Mouse (Mus musculus) stomach, embryonic 16.5 days (tissue): Measurements from ENCODE around the gene Kif21a. TPM values are rescaled to one million over a fixed set of nuclear protein-coding genes. Genes with fewer than 3 reads are reported as not detected.
A peak's percentile ranks its signal among the peaks of the same experiment; 100 is the strongest.

Experiments
- ATAC-seq: fragments of 200-750 bp; cut with Nextera tagmentation; 2 replicates; pipeline ENCODE4 v1.8.0; 2017; ENCODE audit warnings: moderate number of reproducible peaks, moderate TSS enrichment; ENCODE audit not compliant: insufficient read depth, low FRiP score
- H3K27ac ChIP-seq: fragments of 300-500 bp; sonication (generic); 2 replicates; pipeline ENCODE4 v1.5.1; 2014; ENCODE audit warnings: low read length
- H3K27me3 ChIP-seq: fragments of 300-500 bp; sonication (generic); 2 replicates; pipeline ENCODE4 v1.6.1; 2014; ENCODE audit warnings: low read length, control low read depth, mixed read lengths; ENCODE audit not compliant: control insufficient read depth, insufficient read depth
- H3K36me3 ChIP-seq: fragments of 300-500 bp; sonication (generic); 2 replicates; pipeline ENCODE4 v1.6.1; 2014; ENCODE audit warnings: low read length; ENCODE audit not compliant: control insufficient read depth, insufficient read depth
- H3K4me1 ChIP-seq: fragments of 300-500 bp; sonication (generic); 2 replicates; pipeline ENCODE4 v1.6.1; 2014; ENCODE audit warnings: low read length, control low read depth, mixed read lengths; ENCODE audit not compliant: control insufficient read depth, insufficient read depth
- H3K4me2 ChIP-seq: fragments of 300-500 bp; sonication (generic); 2 replicates; pipeline ENCODE4 v1.6.1; 2014; ENCODE audit warnings: low read depth, low read length, mixed read lengths
- H3K4me3 ChIP-seq: fragments of 300-500 bp; sonication (generic); replicated peaks from 2 replicates; pipeline ENCODE4 v1.5.1; 2014; ENCODE audit warnings: mild to moderate bottlenecking, low read length
- H3K9ac ChIP-seq: fragments of 300-500 bp; sonication (generic); 2 replicates; pipeline ENCODE4 v1.6.1; 2014; ENCODE audit warnings: low read length
- H3K9me3 ChIP-seq: fragments of 300-500 bp; sonication (generic); replicated peaks from 2 replicates; pipeline ENCODE4 v1.6.1; 2016; ENCODE audit warnings: low read length, control low read depth; ENCODE audit not compliant: control insufficient read depth
- WGBS: fragments of 180-500 bp; shearing (Covaris S2); extraction: QIAGEN DNeasy Blood & Tissue Kit; methylation state at CpG from one replicate; pipeline ENCODE4 v1.1.7; 2014; 5-methylcytosine and 5-hydroxymethylcytosine counted together
- polyA plus RNA-seq: library from polyadenylated mRNA; unstranded; fragments of >200 nt; fragmentation: Nextera tagmentation; extraction: Ambion mirVana; gene quantifications from 2 replicates; pipeline ENCODE4 v1.2.1, GENCODE M21; 2015

Gene Kif21a
- polyA plus RNA-seq, 1 experiment from 2014 or later = 20.8 TPM

GRCm38 (mm10) chr15:91028962-91029361, 20.8 kb downstream of the Kif21a start:
- WGBS = 49% methylated on average over 10 of the region's 10 CpGs
- ATAC-seq = no peak

GRCm38 (mm10) chr15:91028494-91028893, 21.3 kb downstream of the Kif21a start:
- H3K4me2 ChIP-seq = peak overlapping the region; percentile 3; the same call in 1 of the 2 replicates
- ATAC-seq = no peak
- H3K27me3 ChIP-seq = no peaks in the 10 kb centered on the region
- WGBS = 36% methylated on average over 10 of the region's 10 CpGs
- peak overlapping the region; percentile 74; the same call in 1 of the 2 replicates for H3K27ac ChIP-seq
- no peaks in the 10 kb centered on the region for H3K36me3 ChIP-seq
- H3K4me1 ChIP-seq = no peaks in the 10 kb centered on the region
- no peak overlapping the region for H3K4me3 ChIP-seq
- no peaks in the 10 kb centered on the region for H3K9me3 ChIP-seq
- H3K9ac ChIP-seq = no peak overlapping the region; the same call in 1 of the 2 replicates

More at GRCm38 (mm10) chr15:91028962-91029361, 20.8 kb downstream of the Kif21a start:
- peak overlapping the region; percentile 3; the same call in 1 of the 2 replicates for H3K4me2 ChIP-seq
- no peaks in the 10 kb centered on the region for H3K4me1 ChIP-seq
- no peaks in the 10 kb centered on the region for H3K9me3 ChIP-seq
- no peaks in the 10 kb centered on the region for H3K36me3 ChIP-seq
- H3K9ac ChIP-seq = no peak overlapping the region
- peak overlapping the region; percentile 74 for H3K27ac ChIP-seq
- H3K4me3 ChIP-seq = no peak overlapping the region
- no peaks in the 10 kb centered on the region for H3K27me3 ChIP-seq

DNA sequence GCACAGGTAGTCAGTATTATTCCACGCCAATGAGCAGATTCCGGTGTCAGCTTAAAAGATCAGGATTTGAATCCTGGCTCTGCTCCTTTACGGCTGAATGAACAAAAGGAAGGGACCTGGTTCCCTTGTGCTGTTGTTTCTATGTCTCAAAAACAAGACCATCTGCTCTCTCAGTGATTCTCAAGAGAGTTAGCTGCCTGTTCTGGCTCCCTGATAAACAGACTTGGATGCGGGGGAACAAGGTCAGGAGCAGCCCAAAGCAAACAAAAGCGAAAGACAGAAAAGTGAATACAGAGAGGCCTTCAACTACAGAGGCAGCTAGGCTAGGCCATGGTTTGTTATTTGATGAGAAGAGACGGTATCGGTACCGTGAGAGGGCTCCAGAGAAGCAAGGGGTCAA, 27.5 kb downstream of the Kif21a start:
- 81% methylated on average over 8 of the region's 8 CpGs for WGBS
- Histone ChIP-seq H3K27me3 (no peaks in the 10 kb centered on the region), H3K4me3 (no peak overlapping the region), H3K9me3 (no peaks in the 10 kb centered on the region), H3K36me3 (no peaks in the 10 kb centered on the region), H3K4me1 (no peaks in the 10 kb centered on the region), H3K9ac (no peak overlapping the region), H3K27ac (no peak overlapping the region), H3K4me2 (no peak overlapping the region)
- no peak for ATAC-seq

DNA sequence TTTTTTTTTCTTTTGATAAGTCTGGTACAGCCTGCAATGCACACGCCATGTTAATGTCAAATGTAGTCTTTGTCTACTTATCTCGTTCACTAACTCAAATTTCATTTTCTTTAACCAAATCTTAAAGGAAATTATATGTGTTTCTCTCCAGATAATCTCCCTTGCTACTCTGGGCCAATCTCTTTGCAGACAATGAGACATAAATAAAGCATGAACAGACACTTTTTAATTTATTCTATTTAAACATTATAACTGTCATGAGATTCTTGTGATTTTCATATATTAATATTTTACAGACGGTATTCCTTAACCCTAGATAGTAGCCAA, 30.9 kb downstream of the Kif21a start:
- WGBS = 59% methylated on average over 3 of the region's 3 CpGs
- ATAC-seq = no peak

GRCm38 (mm10) chr15:91018161-91018860, 31.4 kb downstream of the Kif21a start:
- no peak overlapping the region for H3K4me3 ChIP-seq
- ATAC-seq = no peak
- H3K9ac ChIP-seq = no peak overlapping the region
- no peaks in the 10 kb centered on the region for H3K27me3 ChIP-seq
- peak overlapping the region; percentile 29; the same call in 1 of the 2 replicates for H3K27ac ChIP-seq
- H3K9me3 ChIP-seq = no peaks in the 10 kb centered on the region
- H3K36me3 ChIP-seq = no peaks in the 10 kb centered on the region
- 59% methylated on average over 9 of the region's 9 CpGs for WGBS
- H3K4me2 ChIP-seq = no peak overlapping the region
- H3K4me1 ChIP-seq = 0 out of 2 replicates have a peak, but pooled peaks cover 2% of the 10 kb centered on the region

More for the DNA sequence above, 30.9 kb downstream of the Kif21a start:
- Histone ChIP-seq H3K9ac (no peak overlapping the region), H3K9me3 (no peaks in the 10 kb centered on the region), H3K27ac (no peak overlapping the region), H3K36me3 (no peaks in the 10 kb centered on the region), H3K27me3 (no peaks in the 10 kb centered on the region), H3K4me2 (no peak overlapping the region), H3K4me3 (no peak overlapping the region), H3K4me1 (no peaks in the 10 kb centered on the region)

- Histone ChIP-seq H3K36me3 (no peaks in the 10 kb centered on the region), H3K4me1 (0 out of 2 replicates have a peak, but pooled peaks cover 5% of the 10 kb centered on the region), H3K9ac (no peak overlapping the region; the same call in 1 of the 2 replicates), H3K27me3 (no peaks in the 10 kb centered on the region), H3K9me3 (no peaks in the 10 kb centered on the region), H3K4me3 (no peak overlapping the region; the same call in 1 of the 2 replicates), H3K4me2 (peak overlapping the region; percentile 8; the same call in 1 of the 2 replicates), H3K27ac (peak overlapping the region; percentile 47)
- ATAC-seq = peak; percentile 68; the same call in 1 of the 2 replicates
- 54% methylated on average over 23 of the region's 23 CpGs for WGBS
Measured at GRCm38 (mm10) chr15:91017261-91018160, 32.2 kb downstream of the Kif21a start.

DNA sequence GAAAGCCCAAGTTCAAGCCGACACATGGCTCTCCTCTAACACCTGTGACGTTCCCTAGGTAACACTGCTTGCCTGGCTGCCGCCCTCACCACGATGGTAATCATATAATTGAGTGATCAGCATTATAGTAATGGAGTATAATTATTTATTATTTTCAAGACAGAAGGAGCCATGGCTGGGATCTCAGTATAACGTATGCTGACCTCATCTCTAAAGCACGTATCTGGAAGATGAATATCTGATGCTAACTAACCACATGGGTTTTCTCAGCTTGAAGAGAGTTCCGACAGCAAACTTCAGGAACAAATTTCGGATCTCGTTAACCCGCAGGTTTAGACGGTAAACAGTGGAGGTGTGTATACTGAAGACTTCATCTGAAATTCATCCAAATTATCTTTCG, 33.4 kb downstream of the Kif21a start:
- Histone ChIP-seq H3K9ac (no peak overlapping the region), H3K4me1 (0 out of 2 replicates have a peak, but pooled peaks cover 5% of the 10 kb centered on the region), H3K36me3 (no peaks in the 10 kb centered on the region), H3K27ac (no peak overlapping the region), H3K4me3 (no peak overlapping the region), H3K4me2 (no peak overlapping the region), H3K9me3 (no peaks in the 10 kb centered on the region), H3K27me3 (no peaks in the 10 kb centered on the region)
- WGBS = 80% methylated on average over 12 of the region's 12 CpGs
- no peak for ATAC-seq

DNA sequence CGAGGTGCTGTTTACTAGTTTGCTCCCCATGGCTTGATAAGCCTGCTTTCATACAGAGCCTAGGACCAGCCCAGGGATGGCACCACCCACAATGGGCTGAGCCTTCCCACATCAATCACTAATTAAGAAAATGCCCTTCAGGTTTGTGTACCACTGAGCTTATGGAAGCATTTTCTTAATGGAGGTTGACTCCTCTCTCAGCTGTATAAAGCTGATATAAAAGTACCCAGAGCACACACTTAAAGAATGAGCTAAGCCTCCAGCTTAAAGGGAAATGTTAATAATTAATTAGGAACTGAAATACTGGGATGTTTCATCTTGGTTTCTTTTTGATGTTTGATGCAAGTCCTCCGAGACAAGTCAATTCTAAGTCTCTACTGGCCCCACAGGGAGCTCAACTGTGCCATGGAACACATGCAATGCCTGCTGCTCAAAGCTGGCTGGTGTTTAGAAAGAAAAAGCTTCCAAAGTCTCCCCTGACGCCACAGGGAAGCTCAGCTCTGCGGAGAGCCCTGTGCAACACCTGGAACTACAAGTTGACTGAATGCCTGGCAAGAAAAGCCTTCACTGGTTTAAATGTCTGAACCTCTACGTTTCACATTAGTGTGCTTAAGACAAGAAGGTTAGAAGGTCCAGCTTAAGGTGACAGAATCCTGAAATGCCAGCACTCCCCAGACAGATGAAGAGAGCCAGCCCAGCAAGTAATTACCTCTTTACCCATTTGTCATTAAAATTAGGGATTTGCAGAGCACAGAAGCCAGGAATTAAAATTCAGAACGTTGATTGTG, 36.8 kb downstream of the Kif21a start:
- whole genome bisulfite sequencing = 19% methylated on average over 6 of the region's 6 CpGs
- Histone ChIP-seq H3K27me3 (no peaks in the 10 kb centered on the region), H3K9me3 (no peaks in the 10 kb centered on the region), H3K4me2 (peak overlapping the region; percentile 44), H3K9ac (no peak overlapping the region), H3K36me3 (no peaks in the 10 kb centered on the region), H3K4me1 (0 out of 2 replicates have a peak, but pooled peaks cover 10% of the 10 kb centered on the region), H3K27ac (peak overlapping the region; percentile 69), H3K4me3 (peak overlapping the region; percentile 14; the same call in 1 of the 2 replicates)
- ATAC-seq = peak; percentile 66; the same call in 1 of the 2 replicates
